In genomic region chr4:125419491-125420255, GRCm38 (mm10) we compare ENCODE assay signal across 10 mouse cellular contexts.
DNase-seq lines count a peak whose midpoint lies in the region; ATAC-seq and TF ChIP-seq lines count a peak whose summit lies in the region.
"Had no signal": no experiment of that assay in that cellular context is flagged by ENCODE, and none has a peak within 500 bp of the region (broad histone marks: within the 10 kb centered on the region; RNA-seq: fewer than 3 reads in every experiment).

No protein-coding gene starts in this region.

- H3K4me3 ChIP-seq in gastrocnemius, adult 2 months: no peak overlapping the region
- H3K4me3 ChIP-seq: limb, embryonic 13.5 days; stomach, embryonic 15.5 days had no signal

- peak; percentile 61 for DNase-seq in gastrocnemius, adult 2 months
- no peak for DNase-seq in gastrocnemius, postnatal 4 days (ENCODE audit: low spot score in 2 of 2)
- DNase-seq in testis, postnatal 14 days (ENCODE audit: low spot score): peak; percentile 18
- DNase-seq in testis, postnatal 10 days (ENCODE audit: low spot score): no peak
- peak; percentile 28 for DNase-seq in thymus, postnatal 4 days
- no peak for DNase-seq in Muller cell, postnatal 12 days (ENCODE audit: inconsistent ontology term)
- DNase-seq: gastrocnemius, postnatal 36 days had no signal

- intact Hi-C loops in gastrocnemius, adult 2 months (cut with DNase I): no loop called here

- no peak for TF ChIP-seq CTCF in gastrocnemius, adult 2 months (IDR thresholded peaks at IDR 0.05)

- ATAC-seq in hematopoietic stem cell, adult 5-6 weeks (replicated peaks in 1 of 2; ENCODE audit: insufficient read depth in 1 of 2, low FRiP score in 2 of 2, low TSS enrichment in 1 of 2, low read depth in 1 of 2, poor library complexity in 2 of 2, severe bottlenecking in 2 of 2): peak; percentile 35 to 42; a peak in 2 of 4 replicates

- no peak overlapping the region for H3K27ac ChIP-seq in gastrocnemius, adult 2 months
- H3K27ac ChIP-seq: limb, embryonic 13.5 days; stomach, embryonic 15.5 days had no signal

Comparison
In these comparisons a context has a peak if more than half of its experiments do, and no peak if none do; other contexts are left out.
1. DNase-seq: peak in gastrocnemius, adult 2 months (single experiment), testis, postnatal 14 days (single experiment) and thymus, postnatal 4 days (single experiment); none in gastrocnemius, postnatal 4 days (0 of 2), testis, postnatal 10 days (single experiment) and Muller cell, postnatal 12 days (single experiment).